Mouse (Mus musculus) liver, embryonic 15.5 days (tissue): Measurements from ENCODE around the gene Furin. TPM values are rescaled to one million over a fixed set of nuclear protein-coding genes. Genes with fewer than 3 reads are reported as not detected.

Source experiments
- ATAC-seq: fragments of 200-750 bp; cut with Nextera tagmentation; 2 replicates; pipeline ENCODE4 v1.8.0; 2017; ENCODE audit warnings: moderate number of reproducible peaks, mild to moderate bottlenecking, moderate library complexity; ENCODE audit not compliant: insufficient read depth
- H3K27ac ChIP-seq: fragments of 300-500 bp; sonication (generic); replicated peaks from 2 replicates; pipeline ENCODE4 v1.5.1; 2015; ENCODE audit warnings: mild to moderate bottlenecking, inconsistent platforms
- H3K27me3 ChIP-seq: fragments of 300-500 bp; sonication (generic); 2 replicates; pipeline ENCODE4 v1.6.1; 2015; ENCODE audit warnings: mild to moderate bottlenecking, inconsistent platforms
- H3K36me3 ChIP-seq: fragments of 300-500 bp; sonication (generic); replicated peaks from 2 replicates; pipeline ENCODE4 v1.6.1; 2015; ENCODE audit warnings: moderate library complexity, mild to moderate bottlenecking, inconsistent platforms
- H3K4me1 ChIP-seq: fragments of 300-500 bp; sonication (generic); replicated peaks from 2 replicates; pipeline ENCODE4 v1.6.1; 2015; ENCODE audit warnings: inconsistent platforms
- H3K4me2 ChIP-seq: fragments of 300-500 bp; sonication (generic); 2 replicates; pipeline ENCODE4 v1.6.1; 2015; ENCODE audit warnings: moderate library complexity, mild to moderate bottlenecking, inconsistent platforms
- H3K4me3 ChIP-seq: fragments of 300-500 bp; sonication (generic); replicated peaks from 2 replicates; pipeline ENCODE4 v1.5.1; 2015; ENCODE audit warnings: mild to moderate bottlenecking, inconsistent platforms
- H3K9ac ChIP-seq: fragments of 300-500 bp; sonication (generic); 2 replicates; pipeline ENCODE4 v1.6.1; 2015; ENCODE audit warnings: moderate library complexity, mild to moderate bottlenecking, inconsistent platforms
- H3K9me3 ChIP-seq: fragments of 300-500 bp; sonication (generic); replicated peaks from 2 replicates; pipeline ENCODE4 v1.6.1; 2016; ENCODE audit warnings: inconsistent platforms
- WGBS: fragments of 180-500 bp; shearing (Covaris S2); methylation state at CpG from one replicate; pipeline ENCODE4 v1.1.7; 2015; ENCODE audit warnings: mixed read lengths; ENCODE audit not compliant: insufficient replicate concordance; 5-methylcytosine and 5-hydroxymethylcytosine counted together
- polyA plus RNA-seq: library from polyadenylated mRNA; unstranded; fragments of >200 nt; fragmentation: Nextera tagmentation; extraction: Ambion mirVana; gene quantifications from 2 replicates; pipeline ENCODE4 v1.2.1, GENCODE M21; 2015

Furin gene
- polyA plus RNA-seq, 1 experiment from 2014 or later, result 8.0 TPM

- Histone ChIP-seq H3K4me3 (no peak overlapping the region), H3K4me2 (no peak overlapping the region), H3K36me3 (no peaks in the 10 kb centered on the region), H3K9ac (no peak overlapping the region), H3K4me1 (peaks cover 16% of the 10 kb centered on the region; the same call in 1 of the 2 replicates), H3K27ac (no peak overlapping the region), H3K27me3 (peaks cover 5% of the 10 kb centered on the region; the same call in 1 of the 2 replicates), H3K9me3 (no peaks in the 10 kb centered on the region)
- WGBS, result 74% methylated on average over 5 of the region's 5 CpGs
- ATAC-seq, result no peak
These were observed 7.5 kb upstream of the Furin start for GRCm38 (mm10) chr7:80412781-80413180.

DNA sequence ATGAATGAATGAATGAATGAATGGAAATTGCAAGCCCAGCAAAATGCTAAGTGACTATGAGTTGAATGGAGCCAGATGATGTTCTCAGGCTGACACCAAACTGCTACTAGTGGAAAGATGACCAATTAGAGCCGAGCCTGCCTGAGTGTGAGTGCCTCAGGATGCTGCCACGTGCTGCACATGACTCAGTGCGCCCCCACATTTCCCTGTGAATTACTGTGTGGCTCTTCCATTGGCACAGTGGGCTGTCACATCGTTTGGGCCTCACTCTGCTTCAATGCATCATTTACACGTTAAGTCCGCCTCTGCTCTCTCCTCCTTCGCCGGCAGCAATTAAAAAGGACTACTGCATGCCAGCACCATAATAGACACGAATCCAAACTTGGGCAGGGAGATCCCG, 7.0 kb upstream of the Furin start:
- Histone ChIP-seq H3K4me1 (peaks cover 12% of the 10 kb centered on the region; the same call in 1 of the 2 replicates), H3K9me3 (no peaks in the 10 kb centered on the region), H3K4me3 (no peak overlapping the region), H3K27ac (no peak overlapping the region), H3K36me3 (no peaks in the 10 kb centered on the region), H3K4me2 (no peak overlapping the region), H3K9ac (no peak overlapping the region), H3K27me3 (peaks cover 10% of the 10 kb centered on the region; the same call in 1 of the 2 replicates)
- ATAC-seq, result no peak
- whole genome bisulfite sequencing, result 68% methylated on average over 10 of the region's 10 CpGs

- Histone ChIP-seq H3K9ac (no peak overlapping the region), H3K27me3 (peaks cover 29% of the 10 kb centered on the region), H3K9me3 (no peaks in the 10 kb centered on the region), H3K4me3 (no peak overlapping the region), H3K4me1 (0 out of 2 replicates have a peak, but pooled peaks cover 6% of the 10 kb centered on the region), H3K4me2 (no peak overlapping the region), H3K27ac (no peak overlapping the region), H3K36me3 (no peaks in the 10 kb centered on the region)
- WGBS, result 69% methylated on average over 9 of the region's 9 CpGs
- ATAC-seq, result no peak
These were observed 5.1 kb upstream of the Furin start for GRCm38 (mm10) chr7:80410380-80410779.

GRCm38 (mm10) chr7:80407712-80408111, 2.5 kb upstream of the Furin start:
- H3K27ac ChIP-seq, result no peak overlapping the region
- H3K4me1 ChIP-seq, result peaks cover 19% of the 10 kb centered on the region
- no peaks in the 10 kb centered on the region for H3K36me3 ChIP-seq
- H3K9ac ChIP-seq, result no peak overlapping the region
- no peaks in the 10 kb centered on the region for H3K9me3 ChIP-seq
- ATAC-seq, result no peak
- WGBS, result 59% methylated on average over 9 of the region's 9 CpGs
- H3K27me3 ChIP-seq, result peaks cover 55% of the 10 kb centered on the region
- H3K4me3 ChIP-seq, result no peak overlapping the region
- H3K4me2 ChIP-seq, result no peak overlapping the region

DNA sequence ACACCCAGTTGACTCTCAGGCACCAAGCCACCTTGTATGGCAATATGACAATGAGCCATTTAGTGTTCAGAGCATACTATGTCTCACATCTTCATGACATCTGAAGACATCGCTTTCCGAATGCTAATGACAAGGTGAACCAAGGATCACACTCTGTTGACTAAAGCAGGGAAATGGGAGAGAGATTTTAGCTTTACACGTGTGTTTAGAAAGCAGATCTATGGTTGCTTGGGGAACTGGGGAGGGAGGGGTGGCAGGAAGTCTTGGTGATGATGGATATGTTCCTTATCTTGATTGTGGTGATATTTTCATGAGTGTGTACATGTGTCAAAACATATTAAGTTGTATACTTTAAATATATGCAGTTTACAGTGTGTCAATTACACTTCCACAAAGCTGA, 950 bp upstream of the Furin start:
- Histone ChIP-seq H3K9ac (no peak overlapping the region), H3K4me3 (no peak overlapping the region), H3K36me3 (no peaks in the 10 kb centered on the region), H3K27me3 (peaks cover 71% of the 10 kb centered on the region), H3K4me2 (no peak overlapping the region), H3K4me1 (peaks cover 30% of the 10 kb centered on the region), H3K9me3 (no peaks in the 10 kb centered on the region), H3K27ac (no peak overlapping the region)
- ATAC-seq, result no peak
- 62% methylated on average over 3 of the region's 3 CpGs for WGBS

DNA sequence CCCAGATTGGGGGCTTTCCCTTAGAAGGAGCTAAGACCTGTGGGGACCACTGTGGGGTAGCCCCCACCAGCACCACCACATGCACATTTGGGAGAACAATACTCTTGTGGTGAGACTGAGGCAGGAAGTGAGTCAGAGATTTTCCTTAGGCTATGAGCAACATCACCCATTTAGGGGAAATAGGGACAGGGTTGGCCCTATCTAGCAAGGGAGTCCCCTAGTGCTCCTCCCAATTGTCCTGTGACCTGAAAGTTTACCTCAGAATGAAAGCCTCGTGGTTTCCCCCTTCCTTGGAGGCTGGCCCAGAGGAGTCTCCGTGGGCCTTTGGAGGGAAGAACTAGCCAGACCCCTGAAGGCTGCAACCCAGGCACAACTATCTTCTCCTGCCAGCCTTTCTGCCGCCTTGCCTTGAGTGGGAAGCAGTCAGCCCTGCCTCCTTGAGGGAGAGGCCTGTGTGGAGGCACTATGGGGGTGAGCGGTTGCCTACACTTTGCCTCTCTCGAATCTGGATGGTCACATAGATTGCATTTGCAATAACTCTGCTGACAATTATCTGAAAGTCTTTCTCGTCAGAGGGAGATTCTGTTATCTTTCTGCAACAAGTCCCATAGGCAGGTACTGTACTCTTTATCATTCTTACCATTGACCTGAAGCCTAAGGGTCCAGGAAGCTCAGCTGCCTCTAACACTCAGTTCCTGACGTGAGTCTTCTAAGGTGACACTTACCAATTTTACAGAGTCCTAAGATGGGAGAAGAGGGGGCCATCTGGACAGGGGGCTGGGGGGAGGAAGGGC, 938 bp downstream of the Furin start:
- Histone ChIP-seq H3K4me2 (peak overlapping the region; percentile 1; the same call in 1 of the 2 replicates), H3K4me3 (no peak overlapping the region), H3K4me1 (peaks cover 45% of the 10 kb centered on the region), H3K9ac (no peak overlapping the region), H3K27ac (0 out of 2 replicates have a peak overlapping the region, but pooled peaks have one; percentile 79), H3K9me3 (no peaks in the 10 kb centered on the region), H3K36me3 (no peaks in the 10 kb centered on the region), H3K27me3 (peaks cover 87% of the 10 kb centered on the region)
- WGBS, result 11% methylated on average over 7 of the region's 7 CpGs
- no peak for ATAC-seq

DNA sequence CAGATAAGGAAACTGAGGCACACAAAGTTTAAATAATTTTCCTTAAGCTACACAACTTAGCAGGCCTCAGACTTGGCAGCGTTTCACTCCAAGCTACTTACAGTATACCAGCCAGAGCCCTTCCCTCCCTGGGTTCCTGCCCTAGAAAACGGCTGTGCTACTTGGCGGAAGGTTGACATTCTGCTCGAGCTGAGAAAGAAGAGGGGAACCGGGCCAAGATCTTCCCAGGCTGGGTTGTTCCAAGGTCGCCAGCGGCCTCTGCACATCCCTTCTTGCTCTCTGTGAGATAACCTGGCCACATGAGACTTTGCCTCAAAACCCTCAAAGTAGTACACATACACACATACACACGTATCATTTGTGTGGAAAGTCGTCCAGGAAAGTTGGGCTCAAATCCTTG, 1.7 kb downstream of the Furin start:
- Histone ChIP-seq H3K9ac (no peak overlapping the region), H3K4me3 (no peak overlapping the region), H3K9me3 (no peaks in the 10 kb centered on the region), H3K27me3 (peaks cover 87% of the 10 kb centered on the region), H3K4me1 (peaks cover 45% of the 10 kb centered on the region), H3K36me3 (peaks cover under 1% of the 10 kb centered on the region; the same call in 1 of the 2 replicates), H3K4me2 (peak overlapping the region; percentile 85), H3K27ac (peak overlapping the region; percentile 79)
- WGBS, result 35% methylated on average over 9 of the region's 9 CpGs
- no peak for ATAC-seq

GRCm38 (mm10) chr7:80402651-80403321, 2.5 kb downstream of the Furin start:
- H3K9ac ChIP-seq, result peak overlapping the region; percentile 75
- peak overlapping the region; percentile 85 for H3K4me2 ChIP-seq
- ATAC-seq, result peak; percentile 69
- H3K27ac ChIP-seq, result peak overlapping the region; percentile 83
- peak overlapping the region; percentile 73 for H3K4me3 ChIP-seq
- peaks cover 9% of the 10 kb centered on the region for H3K36me3 ChIP-seq
- H3K9me3 ChIP-seq, result no peaks in the 10 kb centered on the region
- H3K4me1 ChIP-seq, result peaks cover 45% of the 10 kb centered on the region
- H3K27me3 ChIP-seq, result peaks cover 82% of the 10 kb centered on the region
- WGBS, result 1% methylated on average over 64 of the region's 92 CpGs

DNA sequence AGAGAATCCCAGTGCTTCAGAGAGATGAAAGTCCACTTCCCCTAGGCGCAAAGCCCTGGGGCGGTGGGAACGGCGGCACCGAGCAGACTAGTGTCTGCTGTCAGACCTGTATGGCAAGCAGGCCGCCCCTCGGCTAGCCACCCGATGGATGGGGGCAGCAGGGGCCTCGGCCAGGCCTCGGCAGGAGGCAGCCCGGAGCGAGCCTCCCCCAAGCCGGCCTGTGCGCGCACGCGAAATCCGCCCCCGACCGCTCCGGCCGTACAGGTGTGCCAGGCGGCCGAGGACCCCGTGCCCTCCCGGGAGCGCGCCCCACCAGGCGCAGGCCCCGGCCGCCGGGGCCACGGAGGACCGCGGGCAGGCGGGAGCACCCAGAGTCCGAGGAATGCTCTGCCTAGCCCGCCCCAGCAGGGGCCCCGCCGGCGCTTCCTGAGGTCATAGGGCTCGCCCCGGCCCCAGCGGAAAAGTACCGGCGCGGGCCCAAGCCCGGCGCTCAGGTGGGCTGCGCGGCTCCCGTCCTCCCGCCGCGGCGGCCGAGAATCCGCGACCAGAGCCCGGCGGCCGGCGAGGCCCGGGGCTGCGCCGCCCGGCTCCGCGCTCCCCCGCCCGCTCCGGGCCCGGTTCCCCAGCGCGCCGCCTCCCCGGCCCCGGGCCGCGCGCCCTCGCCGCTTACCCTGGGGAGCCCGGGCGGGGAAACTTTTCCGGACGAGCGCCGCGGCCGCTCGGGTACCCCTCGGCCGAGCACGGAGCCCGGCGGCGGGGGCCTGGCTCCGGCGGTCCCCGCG, 3.2 kb downstream of the Furin start:
- Histone ChIP-seq H3K4me3 (peak overlapping the region; percentile 73), H3K36me3 (peaks cover 16% of the 10 kb centered on the region), H3K4me2 (peak overlapping the region; percentile 85), H3K4me1 (peaks cover 45% of the 10 kb centered on the region), H3K27ac (peak overlapping the region; percentile 83), H3K27me3 (peaks cover 75% of the 10 kb centered on the region), H3K9ac (peak overlapping the region; percentile 75), H3K9me3 (no peaks in the 10 kb centered on the region)
- peak; percentile 31 for ATAC-seq
- under 1% methylated on average over 102 of the region's 102 CpGs for WGBS

DNA sequence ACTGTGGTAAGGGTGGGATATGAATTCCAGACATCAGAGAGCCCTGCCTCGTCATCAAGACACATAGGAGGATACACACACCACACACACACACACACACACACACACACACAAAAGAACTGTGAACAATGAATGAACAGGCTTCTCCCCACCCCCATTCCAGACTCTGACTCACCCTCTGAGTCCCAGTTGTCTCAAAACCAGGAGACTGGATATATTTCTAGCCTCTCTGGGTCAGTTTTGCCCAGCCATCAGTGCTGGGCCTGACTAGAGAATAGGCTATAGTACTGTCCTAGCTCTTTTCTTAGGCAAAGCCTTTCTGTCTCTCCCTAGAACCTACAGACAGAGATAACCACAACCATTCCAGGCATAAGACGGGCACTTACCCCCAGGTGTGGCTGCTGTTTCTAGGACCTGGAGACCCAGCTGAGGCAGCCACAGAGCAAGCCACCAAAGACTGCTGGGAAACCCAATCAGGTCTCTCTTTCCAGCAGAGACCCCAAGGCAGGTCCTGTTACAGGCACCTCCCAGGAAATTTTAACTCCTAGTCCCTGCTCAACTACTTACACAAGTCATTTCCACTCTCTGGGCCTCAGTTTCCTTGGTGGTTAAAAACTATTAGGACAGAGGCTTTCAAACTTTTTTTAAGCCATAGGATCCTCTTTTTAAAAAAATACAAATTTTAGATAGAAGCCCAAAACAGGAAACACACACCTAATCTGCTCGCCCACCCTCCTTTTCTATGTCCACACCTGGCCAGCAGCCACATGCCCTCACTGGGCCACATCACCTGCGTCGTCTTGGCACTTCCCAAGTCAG, 4.0 kb downstream of the Furin start:
- Histone ChIP-seq H3K4me2 (peak overlapping the region; percentile 85), H3K9ac (peak overlapping the region; percentile 75), H3K27ac (peak overlapping the region; percentile 83), H3K36me3 (peaks cover 23% of the 10 kb centered on the region), H3K4me1 (peaks cover 45% of the 10 kb centered on the region), H3K9me3 (no peaks in the 10 kb centered on the region), H3K4me3 (peak overlapping the region; percentile 73), H3K27me3 (peaks cover 67% of the 10 kb centered on the region)
- 21% methylated on average over 5 of the region's 5 CpGs for WGBS
- no peak for ATAC-seq
